Mouse (Mus musculus) lung, postnatal 0 days (tissue): Measurements from ENCODE around the gene Cd79b.

Experiments
- CTCF ChIP-seq: IDR thresholded peaks from 2 replicates; pipeline ENCODE4 v1.5.1; 2016; ENCODE audit warnings: antibody characterized with exemption, mild to moderate bottlenecking
- EP300 ChIP-seq: IDR thresholded peaks from 2 replicates; pipeline ENCODE4 v1.6.1; 2016; ENCODE audit warnings: antibody characterized with exemption, mild to moderate bottlenecking, control low read depth

DNA sequence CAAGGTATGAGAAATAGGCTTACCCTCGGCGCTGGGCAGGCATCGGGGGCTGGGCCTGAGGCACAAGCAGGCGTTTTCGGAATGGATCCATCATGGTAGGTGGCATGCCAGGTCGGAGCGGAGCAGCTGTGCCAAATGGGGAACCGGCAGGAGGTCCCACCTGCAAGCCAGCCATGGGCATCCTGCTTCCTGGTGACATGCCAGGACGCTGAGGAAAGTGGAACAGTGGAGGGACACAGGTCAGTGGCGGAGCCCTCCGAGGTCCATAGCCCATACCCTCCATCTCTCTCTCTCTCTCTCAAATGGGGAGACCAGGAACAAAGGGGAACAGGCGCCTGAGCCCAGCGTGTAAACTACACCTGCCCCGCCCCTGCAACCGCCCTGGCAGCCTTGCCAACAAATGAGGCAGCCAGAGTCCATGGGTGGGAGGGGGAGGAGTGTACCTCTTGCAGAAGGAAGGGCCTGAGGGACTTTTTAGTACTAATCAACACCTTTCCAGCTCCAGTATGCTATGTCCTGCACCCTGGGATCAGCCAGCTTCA is 47.2 kb downstream of the Cd79b start:
- TF ChIP-seq EP300 (no peak), CTCF (no peak)
